Mouse (Mus musculus) kidney, postnatal 14 days (tissue): ENCODE data around the gene Scml4.

Experiments
- DNase-seq: peaks from one replicate; pipeline ENCODE4 v3.0.0; 2022; ENCODE audit warnings: mixed read lengths

Scml4 gene

DNA sequence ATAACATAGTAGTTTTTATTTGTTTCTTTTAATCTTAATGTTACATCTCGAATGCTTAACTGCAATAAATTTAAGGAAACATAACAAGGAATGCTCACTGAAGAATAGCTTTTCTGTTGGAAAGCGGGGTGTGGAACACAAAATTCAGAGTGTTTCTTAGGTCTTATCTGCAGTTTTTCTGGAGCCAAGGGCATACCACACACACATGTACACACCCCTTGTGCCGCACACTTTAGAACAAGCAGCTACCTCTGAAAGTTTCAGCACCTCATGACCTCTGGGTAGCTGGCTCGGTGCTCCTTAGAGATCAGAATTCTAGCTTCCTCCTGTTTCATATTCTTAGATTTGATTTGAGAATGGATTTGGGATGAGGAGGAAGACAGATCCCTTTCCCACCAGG, 2.6 kb downstream of the Scml4 start:
- DNase-seq: no peak

DNA sequence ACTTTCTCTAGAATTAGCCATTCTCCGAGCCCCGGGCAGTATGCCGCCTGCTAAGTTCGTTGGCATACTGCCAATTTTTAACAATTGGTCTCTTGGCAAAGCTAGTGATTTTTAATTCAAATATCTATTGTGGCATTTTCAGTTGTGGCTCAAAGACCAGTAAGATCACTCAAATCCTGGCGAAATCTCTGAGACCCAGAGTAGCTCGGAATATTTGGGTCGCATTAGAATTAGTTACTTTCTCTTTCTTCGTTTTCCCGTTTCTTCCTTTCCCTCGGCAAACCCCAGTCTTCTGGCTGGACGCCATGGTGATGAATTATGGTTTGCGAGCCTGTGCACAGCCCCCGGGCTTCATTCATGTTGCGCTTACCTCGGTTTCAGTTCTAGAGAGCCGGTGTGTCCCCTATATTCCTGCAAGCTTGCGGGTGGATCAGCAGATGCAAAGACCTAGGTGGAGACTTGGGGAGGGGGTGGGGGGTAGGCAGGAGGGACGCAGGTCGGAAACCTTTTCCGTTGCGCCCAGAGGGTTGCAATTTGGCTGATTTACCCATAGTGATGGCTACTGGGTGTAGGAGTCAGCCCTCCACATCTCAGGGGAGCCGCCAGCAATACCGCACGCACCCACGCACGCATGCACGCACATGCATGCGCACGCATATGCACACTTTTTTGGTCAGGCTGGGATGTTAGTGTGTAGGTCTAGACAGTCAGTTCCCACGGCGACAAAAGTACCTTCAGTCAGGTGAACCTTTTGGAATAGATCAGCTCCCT, 3.6 kb downstream of the Scml4 start:
- DNase-seq: peak; percentile 61

- DNase-seq: no peak
Observed at GRCm38 (mm10) chr10:42864696-42865095, 4.5 kb downstream of the Scml4 start.

DNA sequence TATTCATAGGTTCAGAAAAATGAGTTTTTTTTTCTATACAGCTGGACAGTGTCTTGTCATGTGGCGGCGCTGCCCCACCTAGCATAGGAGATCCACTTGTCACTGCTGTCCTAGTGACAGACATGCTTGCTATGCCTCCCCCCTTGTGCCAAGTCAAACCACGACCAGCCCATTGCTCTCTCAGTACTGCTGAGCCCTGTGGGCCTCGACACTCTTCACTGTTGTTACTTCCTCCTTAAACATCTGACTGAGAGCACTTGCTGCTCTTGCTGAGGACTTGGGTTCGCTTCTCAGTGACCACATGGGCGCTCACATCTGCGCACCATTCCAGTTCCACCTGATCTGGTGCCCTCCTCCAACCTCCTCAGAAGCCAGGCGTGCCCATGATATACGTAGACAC, 8.2 kb downstream of the Scml4 start:
- no peak for DNase-seq

DNA sequence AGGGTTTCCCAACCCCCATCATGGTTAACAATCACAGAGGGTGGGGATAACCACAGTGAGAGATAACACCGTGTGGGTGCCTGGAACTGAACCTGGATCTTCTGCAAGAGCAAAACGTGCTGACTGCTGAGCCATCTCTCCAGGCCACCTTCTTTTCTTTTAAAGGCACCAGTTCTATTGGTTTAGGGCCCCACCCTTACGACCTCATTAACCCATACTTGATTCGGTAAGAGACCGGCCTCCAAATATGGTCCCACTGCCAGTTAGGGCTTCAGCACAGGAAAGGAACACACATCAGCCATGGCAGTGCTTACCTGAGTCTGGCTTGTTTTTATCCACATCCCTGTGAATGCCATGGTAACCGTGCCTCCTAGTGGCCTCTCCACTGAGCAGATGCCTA, 9.3 kb downstream of the Scml4 start:
- no peak for DNase-seq

- no peak for DNase-seq
Observed at GRCm38 (mm10) chr10:42872269-42873010, 12.3 kb downstream of the Scml4 start.

DNA sequence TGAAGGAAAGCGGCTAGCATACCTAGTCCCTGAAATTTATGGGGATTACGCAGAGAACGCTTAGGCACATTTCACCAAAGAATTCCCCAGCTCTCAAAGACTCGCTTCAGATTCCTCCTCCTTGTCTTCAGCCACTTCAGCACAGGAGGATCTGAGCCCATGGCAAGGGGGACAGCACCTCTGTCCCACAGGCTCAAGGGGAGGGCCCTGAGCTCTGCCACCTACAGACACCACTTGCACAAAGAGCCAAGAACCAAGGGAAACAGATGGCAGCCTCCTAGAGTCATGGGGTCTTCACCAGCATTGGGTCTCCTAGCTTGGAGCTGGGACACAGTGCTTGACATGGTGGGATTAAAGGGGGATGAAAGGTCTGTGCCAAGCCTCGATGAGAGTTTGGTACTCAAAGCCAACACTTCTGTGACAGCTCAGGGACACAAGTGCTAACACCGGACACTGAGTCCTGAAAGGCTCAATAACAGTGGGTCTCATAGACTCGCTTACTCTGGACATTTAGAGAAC, 13.0 kb downstream of the Scml4 start:
- no peak for DNase-seq

DNA sequence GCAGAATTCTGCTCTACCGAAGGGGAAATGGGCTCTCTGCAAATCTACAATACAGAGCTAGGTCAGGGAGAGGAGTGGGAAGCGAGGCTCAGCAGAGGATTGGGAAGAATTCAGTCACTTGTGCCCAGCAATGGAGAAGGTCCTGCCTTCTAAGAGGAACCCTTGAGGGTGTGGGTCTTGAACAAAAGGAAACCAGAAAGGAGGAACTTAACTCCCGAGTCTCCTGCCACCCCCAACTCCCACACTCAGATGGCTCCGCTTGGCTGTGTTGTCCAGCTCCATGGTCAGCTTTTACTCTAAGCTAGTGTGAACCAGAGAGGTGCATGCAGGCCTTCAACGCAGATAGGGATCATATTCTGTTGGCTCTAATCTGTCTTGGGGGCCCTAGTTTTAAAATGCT, 16.0 kb downstream of the Scml4 start:
- no peak for DNase-seq

- DNase-seq: no peak
Observed at GRCm38 (mm10) chr10:42879269-42879681, 19.1 kb downstream of the Scml4 start.

- no peak for DNase-seq
Observed at GRCm38 (mm10) chr10:42879682-42880081, 19.5 kb downstream of the Scml4 start.

DNA sequence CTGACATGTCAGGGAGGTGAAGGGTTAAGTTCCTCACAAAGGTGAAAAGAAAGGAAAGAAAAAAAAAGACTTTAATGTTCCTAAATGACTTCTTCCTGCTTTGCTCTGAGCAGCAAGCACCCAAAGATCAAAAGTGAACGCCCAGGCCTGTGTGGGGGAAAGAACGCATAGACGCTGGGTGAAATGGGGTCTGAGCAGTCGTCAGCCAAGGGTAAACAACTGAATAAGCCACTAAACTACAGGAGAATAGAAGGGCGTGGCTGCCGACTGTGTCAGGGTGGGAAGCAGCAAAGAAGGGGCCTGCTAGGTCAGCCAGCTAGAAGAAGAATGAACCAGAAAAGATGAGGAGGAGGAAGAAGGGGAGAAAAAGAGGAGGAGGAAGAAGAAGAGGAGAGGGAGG, 26.9 kb downstream of the Scml4 start:
- no peak for DNase-seq

DNA sequence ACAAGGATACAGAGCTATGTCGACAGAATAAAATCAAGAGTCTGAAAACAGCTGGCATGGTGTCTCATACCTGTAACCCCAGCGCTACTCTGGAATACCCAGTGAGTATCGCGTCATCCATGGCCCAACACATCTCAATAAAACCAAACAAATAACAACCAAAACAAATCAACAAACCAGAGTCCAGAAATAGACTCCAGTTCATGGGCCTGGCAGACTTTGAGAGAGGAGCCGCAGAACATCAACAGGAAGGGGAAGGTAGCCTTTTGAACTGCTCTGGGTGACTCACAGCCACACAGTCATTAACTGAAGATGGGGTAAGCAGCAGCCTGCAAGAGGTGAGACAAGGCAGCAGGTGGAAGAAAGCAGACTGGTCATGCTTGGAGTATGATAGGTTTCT, 28.1 kb downstream of the Scml4 start:
- DNase-seq: no peak

DNA sequence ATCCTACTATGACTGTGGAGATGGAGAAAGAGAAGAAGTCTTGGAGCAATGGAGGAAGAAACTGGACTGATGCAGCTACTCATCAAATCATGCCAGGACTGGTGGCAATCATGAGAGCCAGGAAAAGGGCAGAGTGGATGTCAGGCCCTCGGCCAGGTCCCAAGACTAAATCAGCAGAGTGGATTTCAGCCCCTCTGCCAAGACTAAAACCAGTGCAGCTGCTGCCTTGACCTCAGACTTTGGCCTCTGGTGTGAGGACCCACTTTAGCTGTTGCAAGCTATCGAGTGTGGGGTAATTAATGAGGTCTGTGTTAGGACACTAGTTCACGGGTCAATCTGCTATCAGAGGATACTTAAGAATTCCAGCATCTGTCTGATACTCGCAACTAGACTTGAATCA, 30.2 kb downstream of the Scml4 start:
- DNase-seq: peak; percentile 12

DNA sequence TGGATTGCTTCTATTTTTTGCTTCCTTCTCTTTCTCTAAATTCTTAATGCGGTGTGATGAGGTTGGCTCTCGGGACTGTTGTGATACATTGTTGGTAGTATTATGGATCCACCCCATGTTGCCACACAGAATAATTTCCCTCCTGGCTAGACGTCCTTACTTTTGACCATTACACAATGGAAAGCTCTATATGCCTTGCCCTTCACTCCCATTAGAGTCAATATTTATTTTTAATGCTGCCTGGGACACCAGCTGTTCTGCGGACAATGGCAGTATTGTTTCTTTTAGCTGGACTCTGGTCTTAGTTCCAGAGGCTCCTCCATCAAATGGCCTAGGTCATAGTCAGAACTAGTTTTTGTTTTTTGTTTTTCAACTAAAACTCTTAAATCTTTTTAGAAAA, 32.1 kb downstream of the Scml4 start:
- no peak for DNase-seq

GRCm38 (mm10) chr10:42892987-42893386, 32.8 kb downstream of the Scml4 start:
- no peak for DNase-seq

DNA sequence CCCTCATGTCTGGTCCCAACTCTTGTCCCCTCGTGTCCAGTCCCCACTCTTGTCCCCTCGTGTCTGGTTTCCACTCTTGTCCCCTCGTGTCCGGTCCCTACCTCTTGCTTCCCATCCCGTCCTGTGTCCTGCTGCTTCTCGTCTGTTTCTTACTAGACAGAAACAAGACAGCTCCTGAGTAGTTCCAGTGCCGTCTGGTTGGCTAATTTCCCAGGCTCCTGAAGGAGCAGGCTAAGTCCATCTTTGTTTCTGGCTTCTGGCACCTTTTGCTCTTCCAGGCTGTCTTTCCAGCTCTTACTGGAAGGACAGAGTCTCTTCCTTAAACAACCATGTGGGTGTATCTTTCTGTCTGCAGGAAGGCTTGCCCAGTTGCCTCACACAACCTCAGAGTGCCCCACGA, 33.7 kb downstream of the Scml4 start:
- no peak for DNase-seq

- DNase-seq: no peak
Observed at GRCm38 (mm10) chr10:42894263-42894662, 34.1 kb downstream of the Scml4 start.

DNA sequence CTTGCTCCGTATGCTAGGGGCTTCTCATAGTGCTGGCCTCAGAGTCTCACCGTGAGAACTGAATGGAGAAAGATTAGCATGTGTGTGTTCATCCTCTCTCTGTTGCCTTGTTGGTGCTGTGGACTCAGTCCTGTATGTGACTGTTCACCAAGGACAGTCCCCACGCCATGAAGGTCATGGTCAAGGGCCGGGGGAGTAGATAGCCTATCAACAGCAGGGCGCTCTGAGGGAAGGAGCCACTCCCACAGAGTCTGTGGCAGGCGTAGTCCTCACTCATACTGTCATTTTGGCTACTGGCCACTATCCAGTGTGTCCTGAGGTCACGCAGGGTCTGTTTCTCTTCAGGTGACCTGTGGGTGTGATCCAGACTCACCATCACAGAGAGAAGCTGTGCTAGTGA, 34.5 kb downstream of the Scml4 start:
- no peak for DNase-seq

GRCm38 (mm10) chr10:42896621-42897020, 36.5 kb downstream of the Scml4 start:
- DNase-seq: no peak

DNA sequence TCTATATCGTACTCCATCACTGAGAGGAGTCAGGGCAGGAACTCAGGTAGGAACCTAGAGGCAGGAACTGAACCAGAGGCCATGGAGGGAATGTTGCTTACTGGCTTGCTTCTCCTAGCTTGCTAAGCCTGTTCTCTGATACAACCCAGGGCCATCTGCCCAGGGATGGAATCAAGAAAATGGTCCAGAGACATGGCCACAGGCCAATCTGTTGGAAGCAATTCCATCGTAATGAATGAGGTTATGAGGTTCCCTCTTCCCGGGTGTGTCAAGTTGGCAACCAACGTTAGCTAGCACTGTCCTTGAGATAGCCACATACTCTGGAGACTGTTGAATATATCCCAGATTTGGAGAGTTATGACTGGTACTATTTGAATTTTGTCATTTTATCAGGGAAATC, 37.0 kb downstream of the Scml4 start:
- DNase-seq: no peak

- DNase-seq: no peak
Observed at GRCm38 (mm10) chr10:42897632-42898031, 37.5 kb downstream of the Scml4 start.

DNA sequence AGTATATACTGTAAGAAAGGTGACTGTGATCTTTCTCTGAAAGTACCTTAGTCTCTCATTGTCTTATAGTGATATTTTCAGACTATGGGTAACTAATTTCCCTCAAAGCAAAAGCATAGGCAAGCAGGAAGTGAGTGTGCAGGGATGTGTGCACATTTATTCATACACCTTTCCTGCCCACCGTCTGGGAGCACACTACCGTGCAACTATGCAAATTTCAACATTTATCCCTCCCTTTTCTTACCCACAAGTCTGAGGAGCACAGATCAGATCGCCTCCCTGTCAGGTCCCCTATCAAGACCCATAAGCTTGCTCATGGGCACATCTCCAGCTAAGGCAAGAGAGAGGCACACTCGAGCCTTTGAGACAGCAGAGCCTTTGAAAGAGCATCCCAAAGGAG, 41.2 kb downstream of the Scml4 start:
- DNase-seq: no peak

GRCm38 (mm10) chr10:42903054-42903453, 42.9 kb downstream of the Scml4 start:
- DNase-seq: no peak

DNA sequence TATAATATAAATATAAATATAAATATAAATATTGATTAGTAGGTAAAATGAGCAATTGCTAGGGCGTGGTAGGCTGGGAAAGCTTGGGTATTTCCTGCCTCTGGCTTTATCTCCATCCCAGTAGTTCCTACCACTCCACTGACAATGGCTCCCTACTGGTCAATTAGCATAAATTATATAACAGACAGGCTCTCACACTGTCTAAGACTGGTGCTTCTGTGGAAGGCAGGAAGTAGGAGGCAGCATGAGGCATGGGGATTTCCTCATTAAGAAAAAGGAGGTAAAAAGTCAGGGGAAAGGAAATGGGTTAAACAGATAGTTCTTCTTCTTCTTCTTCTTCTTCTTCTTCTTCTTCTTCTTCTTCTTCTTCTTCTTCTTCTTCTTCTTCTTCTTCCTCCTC, 48.4 kb downstream of the Scml4 start:
- no peak for DNase-seq
